Mouse (Mus musculus) heart, embryonic 10.5 days (tissue): ENCODE results near the gene Fam166a. TPM values are rescaled to one million over a fixed set of nuclear protein-coding genes. Genes with fewer than 3 reads are reported as not detected.
A peak's percentile ranks its signal among the peaks of the same experiment; 100 is the strongest.
"Not testable (repeated sequence)": the region's sequence is repeated elsewhere in the genome, so short reads cannot be mapped to it uniquely, and the experiment has no call there.

ENCODE experiments used
- DNase-seq: peaks from one replicate; pipeline ENCODE4 v3.0.0-alpha.2; 2017; ENCODE audit warnings: low spot score
- H3K27ac ChIP-seq: fragments of 300-500 bp; sonication (generic); 2 replicates; pipeline ENCODE4 v1.5.1; 2016; ENCODE audit warnings: mild to moderate bottlenecking
- H3K27me3 ChIP-seq: fragments of 300-500 bp; sonication (generic); 2 replicates; pipeline ENCODE4 v1.6.1; 2016; ENCODE audit warnings: mild to moderate bottlenecking; ENCODE audit not compliant: poor library complexity, insufficient read depth, severe bottlenecking
- H3K36me3 ChIP-seq: fragments of 300-500 bp; sonication (generic); 2 replicates; pipeline ENCODE4 v1.6.1; 2016; ENCODE audit warnings: mild to moderate bottlenecking, moderate library complexity
- H3K4me1 ChIP-seq: fragments of 300-500 bp; sonication (generic); 2 replicates; pipeline ENCODE4 v1.6.1; 2016; ENCODE audit warnings: mild to moderate bottlenecking
- H3K4me3 ChIP-seq: fragments of 300-500 bp; sonication (generic); 2 replicates; pipeline ENCODE4 v1.5.1; 2016; ENCODE audit warnings: mild to moderate bottlenecking, moderate library complexity
- H3K9me3 ChIP-seq: fragments of 300-500 bp; sonication (generic); 2 replicates; pipeline ENCODE4 v1.6.1; 2016; ENCODE audit warnings: mild to moderate bottlenecking, moderate library complexity
- WGBS: fragments of 180-500 bp; shearing (Covaris S2); methylation state at CpG from one replicate; pipeline ENCODE4 v1.1.7; 2016; 5-methylcytosine and 5-hydroxymethylcytosine counted together
- polyA plus RNA-seq: library from polyadenylated mRNA; unstranded; fragments of >200 nt; fragmentation: Nextera tagmentation; extraction: Ambion mirVana; gene quantifications from 2 replicates; pipeline ENCODE4 v1.2.1, GENCODE M21; 2016

Fam166a gene
- polyA plus RNA-seq, 1 experiment from 2014 or later, result 0.92 TPM

DNA sequence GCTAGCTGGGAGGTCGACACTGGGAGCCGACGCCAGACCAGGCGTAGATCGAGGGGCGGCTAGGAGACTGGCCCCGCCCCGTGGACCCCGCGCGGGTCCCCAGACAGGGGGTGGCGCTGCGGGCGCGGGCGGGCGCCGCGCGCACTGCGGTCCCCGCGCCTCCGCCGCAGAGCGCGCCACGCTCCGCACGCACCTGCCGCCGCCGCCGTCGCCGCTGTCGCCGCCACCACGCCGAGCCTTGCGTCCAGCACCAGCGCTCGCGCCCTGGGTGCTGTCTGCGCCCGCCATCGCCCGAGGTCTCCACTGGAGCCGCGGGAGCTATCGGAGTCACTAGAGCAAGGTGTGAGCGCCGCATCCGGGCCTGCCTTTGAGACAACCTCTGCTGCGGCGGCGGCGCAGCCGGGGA is 23.6 kb downstream of the Fam166a start, which contains the start of the genes Rnf208 and Cysrt1:
Gene Rnf208 (plus strand): TSS at position 155 of the 406 bp plus-strand sequence.
Gene Cysrt1 (minus strand): TSS at position 352 of the 406 bp plus-strand sequence.
- H3K4me1 ChIP-seq, result peaks cover 30% of the 10 kb centered on the region
- H3K9me3 ChIP-seq, result no peaks in the 10 kb centered on the region
- peak within 1 kb of the TSS; percentile 70 for H3K4me3 ChIP-seq
- WGBS, result under 1% methylated on average over 59 of the region's 59 CpGs
- peaks cover 46% of the 10 kb centered on the region for H3K27me3 ChIP-seq
- DNase-seq, result no peak
- peak within 1 kb of the TSS; percentile 81 for H3K27ac ChIP-seq
- H3K36me3 ChIP-seq, result peaks cover 19% of the 10 kb centered on the region; the same call in 1 of the 2 replicates

DNA sequence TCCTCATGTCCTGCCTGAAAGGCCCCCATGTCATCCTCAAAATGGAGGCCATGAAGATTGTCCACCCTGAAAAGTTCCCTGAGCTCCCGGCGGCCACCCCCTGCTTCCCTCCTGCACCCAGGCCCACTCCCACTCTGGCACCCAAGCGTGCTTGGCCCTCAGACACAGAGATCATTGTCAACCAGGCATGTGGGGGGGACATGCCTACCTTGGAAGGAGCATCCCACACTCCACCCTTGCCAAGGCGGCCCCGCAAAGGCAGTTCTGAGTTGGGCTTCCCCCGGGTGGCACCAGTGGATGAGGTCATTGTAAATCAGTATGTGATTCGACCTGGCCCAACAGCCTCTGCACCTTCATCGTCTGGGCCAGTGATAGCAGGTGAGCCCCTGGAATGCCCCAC is 24.8 kb downstream of the Fam166a start:
- Histone ChIP-seq H3K4me3 (peak overlapping the region; percentile 70; the same call in 1 of the 2 replicates), H3K36me3 (peaks cover 31% of the 10 kb centered on the region), H3K4me1 (peaks cover 30% of the 10 kb centered on the region), H3K27me3 (peaks cover 37% of the 10 kb centered on the region), H3K27ac (no peak overlapping the region), H3K9me3 (no peaks in the 10 kb centered on the region)
- no peak for DNase-seq
- WGBS, result 80% methylated on average over 8 of the region's 8 CpGs

DNA sequence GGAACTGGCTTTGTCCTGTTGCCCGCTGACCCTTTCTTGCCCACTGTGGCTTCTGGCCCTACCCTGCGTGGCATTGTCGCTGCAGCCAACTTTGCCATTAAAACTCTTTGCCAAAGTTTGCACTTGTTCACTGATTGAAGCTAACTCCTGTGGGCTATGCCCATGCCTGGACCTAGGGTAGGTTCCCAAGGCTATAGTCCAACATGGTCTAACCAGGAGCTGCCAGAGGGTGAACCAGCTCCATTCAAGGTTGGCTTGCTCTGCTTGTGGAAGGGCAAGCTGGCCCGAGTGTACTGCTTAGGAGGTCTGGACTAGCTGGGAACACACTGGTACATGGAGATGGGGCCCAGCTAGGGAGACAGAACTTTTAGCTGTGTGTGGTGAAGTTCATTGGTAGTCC is 25.6 kb downstream of the Fam166a start:
- Histone ChIP-seq H3K27ac (no peak overlapping the region), H3K27me3 (peaks cover 37% of the 10 kb centered on the region), H3K36me3 (peaks cover 39% of the 10 kb centered on the region), H3K4me3 (no peak overlapping the region), H3K4me1 (peaks cover 30% of the 10 kb centered on the region), H3K9me3 (no peaks in the 10 kb centered on the region)
- no peak for DNase-seq
- 85% methylated on average over 4 of the region's 4 CpGs for WGBS

DNA sequence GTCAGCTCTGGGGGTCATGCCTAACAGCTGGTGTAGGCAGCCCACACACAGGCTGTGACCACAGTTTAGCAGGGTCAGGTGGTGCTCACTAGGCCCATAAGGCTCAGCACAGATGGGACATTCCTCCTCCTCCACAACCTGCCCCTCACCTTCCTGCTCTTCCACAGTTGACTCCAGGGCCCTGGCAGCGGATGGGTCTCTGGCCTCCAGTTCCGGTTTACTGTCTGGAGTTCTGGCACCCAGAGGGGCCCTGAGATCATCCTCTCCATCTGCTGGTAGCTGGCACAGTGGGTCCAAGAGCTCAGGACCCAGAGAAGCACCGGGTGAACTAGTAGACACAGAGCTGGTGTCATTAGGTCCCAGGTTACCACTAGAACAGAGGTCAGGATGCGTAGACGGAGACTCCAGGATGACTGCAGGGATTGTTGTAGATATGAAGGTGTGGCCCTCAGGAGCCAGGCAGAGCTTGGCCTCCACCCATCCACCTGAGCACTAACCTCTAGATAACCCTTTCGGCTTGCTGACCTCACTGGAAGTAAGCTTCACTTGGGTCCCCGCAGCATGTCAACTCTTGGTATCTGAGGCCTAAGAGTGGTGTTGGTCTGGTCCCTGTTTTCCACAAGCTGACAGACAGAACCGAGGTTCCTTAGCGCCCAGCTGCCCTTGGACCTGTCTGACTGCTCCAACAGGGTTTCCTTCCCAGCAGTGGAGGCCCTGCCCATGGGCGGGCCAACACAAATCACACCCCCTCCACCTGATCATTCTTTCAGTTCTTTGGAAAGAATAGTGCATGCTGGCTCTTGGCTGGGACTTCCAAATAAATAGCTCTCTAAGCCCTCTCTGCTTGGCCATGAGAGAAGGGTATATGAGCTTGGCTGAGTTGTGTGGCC is 27.9 kb downstream of the Fam166a start, which contains the start of gene AL732309.1:
Gene AL732309.1 (minus strand): TSS at position 681 of the 890 bp plus-strand sequence.
- DNase-seq, result no peak
- Histone ChIP-seq H3K4me3 (no peak within 1 kb of the TSS), H3K9me3 (no peaks in the 10 kb centered on the region), H3K36me3 (peaks cover 61% of the 10 kb centered on the region), H3K27ac (no peak within 1 kb of the TSS), H3K4me1 (peaks cover 17% of the 10 kb centered on the region), H3K27me3 (peaks cover 30% of the 10 kb centered on the region)
- 81% methylated on average over 10 of the region's 10 CpGs for WGBS

DNA sequence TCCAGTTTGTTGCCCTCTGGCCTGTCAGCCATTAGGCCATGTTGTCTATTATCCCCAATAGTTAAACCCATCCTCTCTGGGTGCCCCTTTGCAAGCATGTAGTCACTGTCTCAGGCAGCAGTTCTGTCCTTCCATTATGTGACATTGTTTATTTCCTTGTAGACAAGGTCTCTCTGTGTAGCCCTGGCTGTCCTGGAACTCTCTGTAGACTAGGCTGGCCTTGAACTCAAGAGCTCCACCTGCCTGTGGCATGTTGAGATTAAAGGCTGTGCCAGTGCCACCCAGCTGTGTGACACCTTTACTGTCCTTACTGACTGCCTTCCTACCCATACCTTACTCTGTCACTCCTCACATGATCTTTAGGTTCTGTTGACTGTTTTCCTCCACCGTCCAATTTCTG is 33.8 kb downstream of the Fam166a start:
- H3K27ac ChIP-seq, result no peak overlapping the region
- H3K4me1 ChIP-seq, result peaks cover 13% of the 10 kb centered on the region
- H3K27me3 ChIP-seq, result no peaks in the 10 kb centered on the region
- H3K36me3 ChIP-seq, result peaks cover 56% of the 10 kb centered on the region
- H3K9me3 ChIP-seq, result no peaks in the 10 kb centered on the region
- H3K4me3 ChIP-seq, result no peak overlapping the region
- WGBS, result 90% methylated on average over 1 of the region's 1 CpGs
- no peak for DNase-seq

DNA sequence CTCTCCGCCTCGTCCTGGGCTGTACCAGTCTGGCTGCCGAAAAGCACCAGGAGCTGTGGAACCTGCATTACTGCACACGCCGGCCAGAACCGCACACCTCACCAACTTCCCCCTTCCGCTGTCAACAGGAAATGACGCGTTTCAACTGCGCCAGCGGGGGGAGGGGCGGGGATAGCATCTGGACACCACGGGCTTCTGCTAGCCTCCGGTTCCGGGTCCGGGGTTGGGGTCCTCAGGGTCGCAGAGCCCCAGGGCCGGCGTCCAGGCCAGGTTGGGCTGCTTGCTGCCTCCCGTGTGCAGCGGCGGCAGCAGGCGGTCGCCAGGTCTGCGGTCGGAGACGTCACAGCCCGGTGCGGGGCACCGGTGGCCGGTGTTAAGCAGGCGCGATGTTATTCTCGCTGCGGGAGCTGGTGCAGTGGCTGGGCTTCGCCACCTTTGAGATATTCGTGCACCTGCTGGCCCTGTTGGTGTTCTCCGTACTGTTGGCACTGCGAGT is 36.8 kb downstream of the Fam166a start, which contains the start of gene Tmem203:
Gene Tmem203 (plus strand): TSS at position 156 of the 496 bp plus-strand sequence.
- peak; percentile 97 for DNase-seq
- under 1% methylated on average over 39 of the region's 39 CpGs for WGBS
- H3K9me3 ChIP-seq, result no peaks in the 10 kb centered on the region
- H3K4me1 ChIP-seq, result peaks cover 13% of the 10 kb centered on the region
- peak within 1 kb of the TSS; percentile 84 for H3K4me3 ChIP-seq
- H3K27ac ChIP-seq, result peak within 1 kb of the TSS; percentile 94
- peaks cover 26% of the 10 kb centered on the region for H3K36me3 ChIP-seq
- no peaks in the 10 kb centered on the region for H3K27me3 ChIP-seq

DNA sequence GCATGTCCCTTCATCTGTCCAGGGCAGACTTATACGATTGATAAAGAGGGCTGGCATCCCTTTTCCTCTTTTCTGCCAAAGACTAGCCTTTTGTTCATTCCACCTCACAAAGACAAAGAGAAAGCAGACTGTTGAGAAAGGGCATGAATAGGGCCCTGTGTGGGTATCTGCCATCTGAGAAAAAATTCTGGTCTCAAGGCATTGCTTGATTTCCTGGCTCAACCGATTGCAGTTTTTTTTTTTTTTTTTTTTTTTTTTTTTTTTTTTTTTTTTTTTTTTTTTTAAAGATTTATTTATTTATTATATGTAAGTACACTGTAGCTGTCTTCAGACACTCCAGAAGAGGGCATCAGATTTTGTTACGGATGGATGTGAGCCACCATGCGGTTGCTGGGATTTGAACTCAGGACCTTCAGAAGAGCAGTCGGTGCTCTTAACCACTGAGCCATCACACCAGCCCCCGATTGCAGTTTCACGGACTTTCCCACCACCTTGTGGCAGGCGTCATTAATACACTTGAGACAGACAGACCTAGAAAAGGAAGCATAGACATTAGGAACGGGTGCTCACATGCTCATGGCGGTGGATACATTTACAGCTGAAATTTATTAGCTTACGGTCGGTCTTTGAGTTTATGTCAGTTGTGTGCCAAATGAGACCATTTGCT is 38.0 kb downstream of the Fam166a start:
- not testable (repeated sequence) for H3K27me3 ChIP-seq, H3K9me3 ChIP-seq, DNase-seq, H3K27ac ChIP-seq
- WGBS, result 59% methylated on average over 12 of the region's 12 CpGs
- Histone ChIP-seq H3K4me3 (peak overlapping the region; percentile 84), H3K4me1 (peaks cover 13% of the 10 kb centered on the region), H3K36me3 (peaks cover 15% of the 10 kb centered on the region)

DNA sequence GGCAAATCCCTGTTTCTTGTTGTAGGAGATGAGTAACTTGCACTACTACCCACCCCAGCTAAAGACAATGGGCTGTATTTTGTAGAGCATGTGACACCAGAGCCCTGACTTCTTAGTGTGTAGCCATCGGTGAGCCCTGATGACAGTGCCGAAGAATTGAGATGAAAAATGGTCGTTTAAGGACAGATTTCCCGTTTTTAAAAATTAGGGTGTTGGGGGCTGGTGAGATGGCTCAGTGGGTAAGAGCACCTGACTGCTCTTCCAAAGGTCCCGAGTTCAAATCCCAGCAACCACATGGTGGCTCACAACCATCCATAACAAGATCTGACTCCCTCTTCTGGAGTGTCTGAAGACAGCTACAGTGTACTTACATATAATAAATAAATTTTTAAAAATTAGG is 38.7 kb downstream of the Fam166a start:
- H3K9me3 ChIP-seq, H3K27ac ChIP-seq, H3K4me3 ChIP-seq, DNase-seq, H3K36me3 ChIP-seq, H3K27me3 ChIP-seq: not testable (repeated sequence)
- 79% methylated on average over 5 of the region's 5 CpGs for WGBS
- peaks cover 13% of the 10 kb centered on the region for H3K4me1 ChIP-seq

DNA sequence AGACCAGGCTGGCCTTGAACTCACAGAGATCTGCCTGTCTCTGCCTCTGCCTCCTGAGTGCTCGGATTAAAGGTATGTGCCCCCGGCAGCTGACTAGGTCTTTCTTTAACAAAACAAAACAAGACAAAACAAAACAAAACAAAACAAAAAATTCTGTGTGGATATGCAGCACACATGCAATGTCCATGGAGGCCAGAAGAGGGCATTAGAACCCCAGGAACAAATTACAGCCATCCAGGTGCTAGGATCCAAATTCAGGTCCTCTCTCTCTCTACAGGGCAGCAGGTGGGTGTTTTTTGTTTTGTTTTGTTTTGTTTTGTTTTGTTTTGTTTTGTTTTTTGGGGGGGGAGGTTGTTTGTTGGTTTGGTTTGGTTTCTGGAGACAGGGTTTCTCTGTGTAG is 40.3 kb downstream of the Fam166a start:
- no peak overlapping the region for H3K27ac ChIP-seq
- WGBS, result 41% methylated on average over 2 of the region's 2 CpGs
- no peaks in the 10 kb centered on the region for H3K36me3 ChIP-seq
- H3K4me3 ChIP-seq, result no peak overlapping the region
- no peak for DNase-seq
- H3K9me3 ChIP-seq, result no peaks in the 10 kb centered on the region
- peaks cover 9% of the 10 kb centered on the region for H3K27me3 ChIP-seq
- peaks cover 25% of the 10 kb centered on the region for H3K4me1 ChIP-seq

DNA sequence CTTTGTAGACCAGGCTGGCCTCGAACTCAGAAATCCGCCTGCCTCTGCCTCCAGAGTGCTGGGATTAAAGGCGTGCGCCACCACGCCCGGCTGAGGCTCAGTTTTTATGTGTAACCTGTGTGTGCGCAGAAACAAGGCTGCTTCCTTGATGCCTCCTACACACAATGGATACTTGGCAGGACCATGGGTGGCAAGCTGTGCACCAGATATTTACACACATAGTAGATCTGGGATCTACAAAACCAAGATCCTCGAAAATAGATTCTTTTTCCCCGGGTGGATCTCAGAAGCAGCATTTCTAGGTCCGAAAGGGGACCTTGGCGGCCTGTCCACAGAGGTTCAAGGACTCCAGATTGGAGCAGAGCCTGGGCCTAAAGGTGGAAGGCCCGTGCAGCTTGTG is 43.3 kb downstream of the Fam166a start:
- 43% methylated on average over 12 of the region's 12 CpGs for WGBS
- peak overlapping the region; percentile 83 for H3K27ac ChIP-seq
- H3K9me3 ChIP-seq, result no peaks in the 10 kb centered on the region
- DNase-seq, result no peak
- H3K27me3 ChIP-seq, result peaks cover 25% of the 10 kb centered on the region
- no peaks in the 10 kb centered on the region for H3K36me3 ChIP-seq
- H3K4me1 ChIP-seq, result peaks cover 30% of the 10 kb centered on the region
- peak overlapping the region; percentile 80 for H3K4me3 ChIP-seq

DNA sequence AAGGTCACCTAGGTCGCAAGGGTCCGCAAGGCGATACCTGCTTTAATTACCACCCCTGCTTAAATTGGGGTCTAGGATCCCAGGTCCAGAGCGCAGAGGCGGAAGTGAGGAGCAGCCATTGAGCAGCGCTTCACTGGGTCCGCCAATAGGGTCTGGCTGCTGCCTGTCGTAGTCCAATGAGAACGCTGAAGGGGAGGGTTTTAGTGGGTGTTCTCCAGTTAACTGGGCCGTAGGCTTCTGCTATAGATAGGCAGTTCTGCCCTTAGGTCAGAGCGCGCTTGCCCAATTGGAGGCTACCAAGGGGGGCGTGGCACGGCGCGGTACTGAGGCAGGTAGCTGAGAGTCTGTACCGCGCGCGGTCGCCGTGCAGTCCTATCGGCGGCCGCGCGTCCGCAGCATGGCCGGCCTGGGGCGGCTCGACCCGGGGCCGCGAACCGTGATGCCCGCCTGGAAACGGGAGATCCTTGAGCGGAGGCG is 43.8 kb downstream of the Fam166a start, which contains the start of gene Tprn:
Gene Tprn (plus strand): TSS at position 328 of the 477 bp plus-strand sequence.
- Histone ChIP-seq H3K36me3 (no peaks in the 10 kb centered on the region), H3K27me3 (peaks cover 25% of the 10 kb centered on the region), H3K9me3 (no peaks in the 10 kb centered on the region), H3K27ac (peak within 1 kb of the TSS; percentile 83), H3K4me3 (peak within 1 kb of the TSS; percentile 80), H3K4me1 (peaks cover 34% of the 10 kb centered on the region)
- peak; percentile 98 for DNase-seq
- WGBS, result under 1% methylated on average over 39 of the region's 39 CpGs

DNA sequence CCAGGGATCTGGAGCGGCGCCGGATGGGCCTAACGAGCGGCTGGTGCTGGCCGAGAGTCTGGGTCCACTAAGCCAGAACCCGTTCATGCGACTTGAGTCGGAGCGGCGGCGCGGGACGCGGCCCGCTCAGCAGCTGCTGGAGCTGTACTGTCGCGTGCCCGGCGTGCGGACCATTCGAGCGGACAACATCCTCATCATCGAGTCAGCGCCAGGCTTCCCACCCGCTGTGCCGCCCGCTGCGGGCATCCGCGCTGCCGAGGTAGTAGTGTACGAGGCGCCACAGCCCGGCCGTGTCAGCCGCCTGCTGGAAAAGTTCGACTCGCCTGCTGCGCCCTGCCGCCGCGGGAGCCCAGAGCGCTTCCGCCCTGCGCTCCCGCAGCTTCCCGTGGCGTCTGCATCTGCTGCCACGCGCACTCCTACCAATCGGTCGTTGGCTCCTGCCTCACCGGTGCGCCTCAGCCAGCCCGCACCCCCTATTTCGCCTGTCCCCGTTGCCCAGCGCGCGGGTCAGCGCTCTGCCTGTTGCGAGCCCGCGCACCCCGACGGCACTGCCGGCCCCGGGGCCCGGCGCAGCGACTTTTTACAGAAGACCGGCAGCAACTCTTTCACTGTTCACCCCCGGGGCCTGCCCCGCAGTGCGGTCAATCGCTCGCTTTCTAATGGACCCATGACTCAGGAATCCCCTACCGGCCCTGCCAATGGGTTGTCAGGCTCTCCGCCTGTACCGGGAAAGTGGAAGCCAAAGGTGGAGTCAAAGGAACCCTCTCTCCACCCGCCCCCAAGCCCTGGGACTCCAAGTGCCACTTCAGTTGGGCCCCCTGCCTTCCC is 44.5 kb downstream of the Fam166a start:
- Histone ChIP-seq H3K4me3 (peak overlapping the region; percentile 80), H3K27me3 (peaks cover 25% of the 10 kb centered on the region), H3K4me1 (peaks cover 36% of the 10 kb centered on the region), H3K9me3 (no peaks in the 10 kb centered on the region), H3K27ac (peak overlapping the region; percentile 77), H3K36me3 (0 out of 2 replicates have a peak, but pooled peaks cover 4% of the 10 kb centered on the region)
- WGBS, result under 1% methylated on average over 82 of the region's 82 CpGs
- no peak for DNase-seq
